Mouse (Mus musculus) left cerebral cortex, adult 2 months (tissue): Measurements from ENCODE around the gene Try10. TPM values are rescaled to one million over a fixed set of nuclear protein-coding genes. Genes with fewer than 3 reads are reported as not detected.
"Not testable (repeated sequence)": the region's sequence is repeated elsewhere in the genome, so short reads cannot be mapped to it uniquely, and the experiment has no call there.

Experiments used
- DNase-seq, 2 experiments: peaks; one replicate each; pipeline ENCODE4 v3.0.0; 2021 to 2022; ENCODE audit warnings: low spot score in 2 of 2, mixed read lengths in 1 of 2; ENCODE audit errors: extremely low spot score in 1 of 2
- H3K27ac ChIP-seq: fragments of 200-600 bp; 2 replicates; pipeline ENCODE4 v1.8.1; 2022
- H3K4me3 ChIP-seq: fragments of 200-600 bp; 2 replicates; pipeline ENCODE4 v1.8.1; 2022
- CTCF ChIP-seq: fragments of 200-600 bp; IDR thresholded peaks from 2 replicates; pipeline ENCODE4 v1.8.1; 2022; ENCODE audit warnings: antibody characterized with exemption, mild to moderate bottlenecking, moderate library complexity
- intact Hi-C: fragments of 180-260 bp; cut with DNase I; formaldehyde crosslinking; loops from one replicate; pipeline ENCODE4 v1.15.1; 2025
- long read RNA-seq, 2 experiments: library from polyadenylated mRNA; stranded (forward); transcript quantifications; one replicate each; pipeline ENCODE4 v2.0.0; 2021; ENCODE audit warnings: borderline mapping rate in 2 of 2
- total RNA-seq, 2 experiments: library from RNA; stranded (reverse); gene quantifications; 2 replicates each; pipeline ENCODE4 v1.2.3; 2021

Gene Try10
- total RNA-seq = not detected
- long read RNA-seq, experiment 1 = 0 reads
- long read RNA-seq, experiment 2 = 0 reads

DNA sequence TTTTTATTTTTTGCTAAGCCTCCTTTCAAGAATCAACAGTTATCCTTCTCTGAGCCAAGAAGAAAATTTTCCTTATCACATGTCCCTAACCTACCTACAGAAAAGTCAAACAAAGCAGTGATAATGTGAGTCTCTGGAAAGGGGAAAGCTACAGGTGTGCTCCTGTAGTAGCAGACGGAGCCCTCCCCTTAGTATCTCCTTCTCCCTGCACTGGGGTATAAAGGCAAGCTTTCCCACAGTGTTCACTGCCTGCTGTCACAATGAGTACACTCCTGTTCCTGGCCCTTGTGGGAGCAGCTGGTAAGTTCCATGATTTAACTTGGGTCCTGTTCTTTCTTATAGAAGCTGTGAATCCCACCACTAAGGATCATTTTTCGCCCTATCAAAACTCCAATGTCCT lies at the start of gene Try10:
TSS of gene Try10 (plus strand) at position 174 of the 400 bp plus-strand sequence.
- no peak within 1 kb of the TSS for H3K27ac ChIP-seq
- intact Hi-C loops = no loop called here
- no peak within 1 kb of the TSS for H3K4me3 ChIP-seq
- TF ChIP-seq CTCF = no peak
- no peak for DNase-seq

- H3K27ac ChIP-seq, DNase-seq, H3K4me3 ChIP-seq, intact Hi-C loops: not testable (repeated sequence)
Observed at GRCm38 (mm10) chr6:41316741-41317140, 37.2 kb upstream of the Try10 start, which contains the start of gene Try5. Try5 (minus strand) TSS chr6:41316841.

- H3K4me3 ChIP-seq, DNase-seq, H3K27ac ChIP-seq, intact Hi-C loops: not testable (repeated sequence)
Observed at GRCm38 (mm10) chr6:41373772-41374171, 19.9 kb downstream of the Try10 start.

DNA sequence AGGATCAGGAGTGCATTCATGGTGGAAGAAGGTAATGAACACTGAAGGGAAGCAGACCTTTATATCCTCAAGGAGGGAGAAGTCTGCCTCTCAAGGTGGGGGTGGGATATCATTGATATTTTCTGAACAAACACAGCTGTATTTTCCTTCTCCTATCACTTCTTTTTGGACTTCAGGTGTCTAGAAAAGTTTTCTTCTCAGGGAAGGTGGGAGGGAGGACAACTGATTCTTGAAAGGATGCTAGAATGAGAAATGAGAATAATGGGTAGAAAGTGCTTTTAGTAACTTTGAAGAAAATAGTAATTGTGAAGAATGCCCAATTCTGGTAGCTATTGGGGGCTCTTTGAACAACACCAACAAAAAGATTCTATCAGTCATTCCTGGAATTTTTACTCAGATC lies 23.7 kb downstream of the Try10 start, which contains the start of gene Prss3:
TSS of gene Prss3 (minus strand) at position 101 of the 400 bp plus-strand sequence.
- H3K27ac ChIP-seq, DNase-seq, H3K4me3 ChIP-seq, intact Hi-C loops: not testable (repeated sequence)

GRCm38 (mm10) chr6:41386781-41387180 lies 32.9 kb downstream of the Try10 start:
- intact Hi-C loops = no loop called here
- Histone ChIP-seq H3K4me3 (no peak overlapping the region), H3K27ac (no peak overlapping the region)
- DNase-seq = no peak
- no peak for TF ChIP-seq CTCF

GRCm38 (mm10) chr6:41391640-41392039 lies 37.7 kb downstream of the Try10 start:
- H3K27ac ChIP-seq, intact Hi-C loops, DNase-seq, H3K4me3 ChIP-seq: not testable (repeated sequence)

GRCm38 (mm10) chr6:41392056-41392455 lies 38.2 kb downstream of the Try10 start, which contains the start of gene Gm5771:
Gm5771 (plus strand) TSS chr6:41392356.
- DNase-seq, H3K27ac ChIP-seq, intact Hi-C loops, H3K4me3 ChIP-seq: not testable (repeated sequence)

Other genes with a start within 250 kb of the Try10 start
- gene Try4, start 51.8 kb upstream of the Try10 start, total RNA-seq = not detected
- not detected for gene Try5, start 37.3 kb upstream of the Try10 start, total RNA-seq
- not detected for gene Prss3, start 23.6 kb downstream of the Try10 start, total RNA-seq
- not detected for gene Gm5771, start 38.3 kb downstream of the Try10 start, total RNA-seq
- gene Gm10334, start 92.0 kb downstream of the Try10 start, total RNA-seq = under 1 TPM; 0.56 to 0.68 TPM
- not detected for gene Prss1, start 104.8 kb downstream of the Try10 start, total RNA-seq
- not detected for gene Prss2, start 167.7 kb downstream of the Try10 start, total RNA-seq